Mouse (Mus musculus) spleen, postnatal 4 days (tissue): ENCODE measurements around the gene Ahcyl1.
A peak's percentile ranks its signal among the peaks of the same experiment; 100 is the strongest.
"Not testable (repeated sequence)": the region's sequence is repeated elsewhere in the genome, so short reads cannot be mapped to it uniquely, and the experiment has no call there.

Experiments
- DNase-seq, 2 experiments: peaks; one replicate each; pipeline ENCODE4 v3.0.0; 2022; ENCODE audit warnings: low spot score in 2 of 2

Ahcyl1 gene

GRCm38 (mm10) chr3:107656151-107656550 is 40.2 kb downstream of the Ahcyl1 start:
- DNase-seq, result no peak

- no peak for DNase-seq
These were observed 40.9 kb downstream of the Ahcyl1 start for GRCm38 (mm10) chr3:107655491-107655890.

GRCm38 (mm10) chr3:107654861-107655260 is 41.5 kb downstream of the Ahcyl1 start:
- no peak for DNase-seq

- DNase-seq, result no peak
These were observed 43.4 kb downstream of the Ahcyl1 start for GRCm38 (mm10) chr3:107652968-107653367.

- DNase-seq, result not testable (repeated sequence)
These were observed 46.1 kb downstream of the Ahcyl1 start for GRCm38 (mm10) chr3:107650276-107650675.

- no peak for DNase-seq
These were observed 49.4 kb downstream of the Ahcyl1 start for GRCm38 (mm10) chr3:107646947-107647346.

- DNase-seq, result no peak
These were observed 58.7 kb downstream of the Ahcyl1 start for GRCm38 (mm10) chr3:107637606-107638172.

GRCm38 (mm10) chr3:107636236-107636635 is 60.1 kb downstream of the Ahcyl1 start:
- no peak for DNase-seq

- no peak for DNase-seq
These were observed 60.5 kb downstream of the Ahcyl1 start for GRCm38 (mm10) chr3:107635836-107636235.

- DNase-seq, result no peak
These were observed 62.5 kb downstream of the Ahcyl1 start for GRCm38 (mm10) chr3:107633906-107634305.

GRCm38 (mm10) chr3:107632786-107633185 is 63.6 kb downstream of the Ahcyl1 start:
- no peak for DNase-seq

GRCm38 (mm10) chr3:107631523-107631958 is 64.8 kb downstream of the Ahcyl1 start, which contains the start of gene Strip1:
Gene Strip1 (minus strand): TSS chr3:107631694.
- peak; percentile 89 to 94 for DNase-seq

GRCm38 (mm10) chr3:107630682-107631522 is 65.5 kb downstream of the Ahcyl1 start, which contains the start of gene Gm10961:
Gene Gm10961 (plus strand): TSS chr3:107631322.
- no peak for DNase-seq

- DNase-seq, result no peak
These were observed 66.9 kb downstream of the Ahcyl1 start for GRCm38 (mm10) chr3:107629411-107629810.

- no peak for DNase-seq
These were observed 67.8 kb downstream of the Ahcyl1 start for GRCm38 (mm10) chr3:107628551-107628950.

- peak in 1 of 2 experiments; percentile 40 for DNase-seq
These were observed 68.7 kb downstream of the Ahcyl1 start for GRCm38 (mm10) chr3:107627641-107628040.

GRCm38 (mm10) chr3:107626751-107627150 is 69.6 kb downstream of the Ahcyl1 start:
- peak in 1 of 2 experiments; percentile 53 for DNase-seq

- peak in 1 of 2 experiments; percentile 55 for DNase-seq
These were observed 70.8 kb downstream of the Ahcyl1 start for GRCm38 (mm10) chr3:107625536-107625935.

- peak; percentile 8 to 51 for DNase-seq
These were observed 71.9 kb downstream of the Ahcyl1 start for GRCm38 (mm10) chr3:107624424-107624823.

GRCm38 (mm10) chr3:107622537-107622936 is 73.8 kb downstream of the Ahcyl1 start:
- DNase-seq, result peak in 1 of 2 experiments; percentile 52

- DNase-seq, result peak; percentile 9 to 58
These were observed 74.9 kb downstream of the Ahcyl1 start for GRCm38 (mm10) chr3:107621286-107622075.

GRCm38 (mm10) chr3:107619911-107620310 is 76.4 kb downstream of the Ahcyl1 start:
- DNase-seq, result peak in 1 of 2 experiments; percentile 50
